Comparison of ENCODE assay signal across 9 mouse cellular contexts in genomic region chr12:112724077-112724805, GRCm38 (mm10). TPM values are rescaled to one million over a fixed set of nuclear protein-coding genes. Genes with fewer than 3 reads are reported as not detected.
DNase-seq lines count a peak whose midpoint lies in the region; ATAC-seq and TF ChIP-seq lines count a peak whose summit lies in the region.
"Had no signal": no experiment of that assay in that cellular context is flagged by ENCODE, and none has a peak within 500 bp of the region (broad histone marks: within the 10 kb centered on the region; RNA-seq: fewer than 3 reads in every experiment).

No protein-coding gene starts in this region.

- intact Hi-C loops in gastrocnemius, adult 2 months (cut with DNase I) = no loop called here

- H3K4me3 ChIP-seq in gastrocnemius, adult 2 months = no peak overlapping the region
- H3K4me3 ChIP-seq: heart, embryonic 15.5 days had no signal

- peak; percentile 89 for DNase-seq in R1 (ENCODE audit: low read depth, low spot score)
- DNase-seq in cerebellum, postnatal 10 days = peak; percentile 92 to 93
- DNase-seq in gastrocnemius, adult 2 months = peak; percentile 67
- DNase-seq in kidney, postnatal 36 days = peak; percentile 85 to 90
- DNase-seq in lung, postnatal 10 days = peak; percentile 89
- DNase-seq in retina, postnatal 1 day = peak; percentile 81

- H3K27ac ChIP-seq in gastrocnemius, adult 2 months = no peak overlapping the region
- H3K27ac ChIP-seq: heart, embryonic 15.5 days had no signal

- TF ChIP-seq CTCF in gastrocnemius, adult 2 months (IDR thresholded peaks at IDR 0.05) = peak; percentile 58

- ATAC-seq in CD4-positive, CD25-positive, alpha-beta regulatory T cell, adult 4 months = peak; percentile 71
- no peak for ATAC-seq in erythroblast, adult 5-6 weeks (replicated peaks; ENCODE audit: low FRiP score, poor library complexity, severe bottlenecking)

RNA-seq across cellular contexts. Expression of gene Cep170b, which starts 4.0 kb away (rescaled TPM):
- polyA plus RNA-seq in CD4-positive, CD25-positive, alpha-beta regulatory T cell, adult 4 months (2017; shearing (Covaris generic)) = 1 to 10 TPM; 2.4 to 4.9 TPM
- total RNA-seq in gastrocnemius, adult 2 months (2021) = 10 to 100 TPM in 1 of 2 experiments, 1 to 10 TPM in 1; 9.8 to 13.6 TPM
- total RNA-seq in erythroblast, adult 5-6 weeks (2015; ENCODE audit: low replicate concordance) = not detected in 2 replicates
- total RNA-seq in erythroblast, adult 5-6 weeks (2017; ENCODE audit: low replicate concordance) = 0.51 TPM in 1 of 2 replicates, not detected in the other

RNA-seq across cellular contexts. Expression of gene Pld4, which starts 36.2 kb away (rescaled TPM):
- 1 to 10 TPM; 1.7 to 7.2 TPM for polyA plus RNA-seq in CD4-positive, CD25-positive, alpha-beta regulatory T cell, adult 4 months (2017; shearing (Covaris generic))
- 1 to 10 TPM; 1.7 to 4.0 TPM for total RNA-seq in gastrocnemius, adult 2 months (2021)
- total RNA-seq in erythroblast, adult 5-6 weeks (2015; ENCODE audit: low replicate concordance) = 31.9 and 42.8 TPM in 2 replicates
- total RNA-seq in erythroblast, adult 5-6 weeks (2017; ENCODE audit: low replicate concordance) = 14.6 and 26.6 TPM in 2 replicates

RNA-seq across cellular contexts. Expression of gene Zbtb42, which starts 45.6 kb away (rescaled TPM):
- polyA plus RNA-seq in CD4-positive, CD25-positive, alpha-beta regulatory T cell, adult 4 months (2017; shearing (Covaris generic)) = 1 to 10 TPM; 2.8 to 2.9 TPM
- under 1 TPM; 0.64 to 0.81 TPM for total RNA-seq in gastrocnemius, adult 2 months (2021)
- total RNA-seq in erythroblast, adult 5-6 weeks (2015; ENCODE audit: low replicate concordance) = 2.3 TPM in 1 of 2 replicates, not detected in the other
- total RNA-seq in erythroblast, adult 5-6 weeks (2017; ENCODE audit: low replicate concordance) = 0.42 and 1.2 TPM in 2 replicates

RNA-seq across cellular contexts. Expression of gene Akt1, which starts 49.6 kb away (rescaled TPM):
- 10 to 100 TPM; 14.6 to 18.4 TPM for polyA plus RNA-seq in CD4-positive, CD25-positive, alpha-beta regulatory T cell, adult 4 months (2017; shearing (Covaris generic))
- total RNA-seq in gastrocnemius, adult 2 months (2021) = 10 to 100 TPM; 50.9 to 59.3 TPM
- total RNA-seq in erythroblast, adult 5-6 weeks (2015; ENCODE audit: low replicate concordance) = 20.9 and 30.7 TPM in 2 replicates
- total RNA-seq in erythroblast, adult 5-6 weeks (2017; ENCODE audit: low replicate concordance) = 25.1 and 26.3 TPM in 2 replicates

Comparison
In these comparisons a context has a peak if more than half of its experiments do, and no peak if none do; other contexts are left out.
1. RNA of gene Cep170b, which starts 4.0 kb away (total RNA-seq): 9.8 to 13.6 TPM in gastrocnemius, adult 2 months; 0.51 TPM in erythroblast, adult 5-6 weeks; every median in the first group is over 4 times any median in the second.
2. Peak in every context shown above with its lines, with median percentiles within 50 percentile points of each other: DNase-seq.